Mouse (Mus musculus) forebrain, embryonic 16.5 days (tissue): ENCODE data around the gene Astl. TPM values are rescaled to one million over a fixed set of nuclear protein-coding genes. Genes with fewer than 3 reads are reported as not detected.

Experiments used
- polyA plus RNA-seq: library from polyadenylated mRNA; unstranded; fragments of >200 nt; fragmentation: Nextera tagmentation; extraction: Ambion mirVana; gene quantifications from 2 replicates; pipeline ENCODE4 v1.2.1, GENCODE M21; 2015

The Astl gene
- polyA plus RNA-seq, 1 experiment from 2014 or later: not detected

Other genes starting within 250 kb of the Astl start
- 33.5 and 40.8 TPM in 2 replicates for gene Ncaph, start 204.7 kb upstream of the Astl start, polyA plus RNA-seq
- gene Itpripl1, start 195.2 kb upstream of the Astl start, polyA plus RNA-seq: 16.5 and 19.1 TPM in 2 replicates
- 0.98 and 1.3 TPM in 2 replicates for gene 1810024B03Rik, start 130.4 kb upstream of the Astl start, polyA plus RNA-seq
- 64.0 and 64.6 TPM in 2 replicates for gene Snrnp200, start 130.3 kb upstream of the Astl start, polyA plus RNA-seq
- gene Ciao1, start 90.8 kb upstream of the Astl start, polyA plus RNA-seq: 67.0 and 69.3 TPM in 2 replicates
- 49.0 and 50.1 TPM in 2 replicates for gene Tmem127, start 90.7 kb upstream of the Astl start, polyA plus RNA-seq
- 98.3 and 106 TPM in 2 replicates for gene Stard7, start 68.4 kb upstream of the Astl start, polyA plus RNA-seq
- gene Dusp2, start 2.5 kb upstream of the Astl start, polyA plus RNA-seq: 6.6 and 7.7 TPM in 2 replicates
- gene Adra2b, start 24.6 kb downstream of the Astl start, polyA plus RNA-seq: 0.62 and 0.68 TPM in 2 replicates
- gene Gpat2, start 86.6 kb downstream of the Astl start, polyA plus RNA-seq: 0.09 and 0.13 TPM in 2 replicates
- gene Fahd2a, start 105.9 kb downstream of the Astl start, polyA plus RNA-seq: 26.1 and 26.8 TPM in 2 replicates
- gene Kcnip3, start 183.5 kb downstream of the Astl start, polyA plus RNA-seq: 9.7 and 9.9 TPM in 2 replicates
- gene Prom2, start 202.8 kb downstream of the Astl start, polyA plus RNA-seq: 0.05 TPM in 1 of 2 replicates, not detected in the other
- 11.0 and 11.7 TPM in 2 replicates for gene Zfp661, start 248.5 kb downstream of the Astl start, polyA plus RNA-seq
- gene Mrps5, start 248.6 kb downstream of the Astl start, polyA plus RNA-seq: 173 and 184 TPM in 2 replicates